Mouse (Mus musculus): Measurements from ENCODE around the gene Hsd3b1.

DNA sequence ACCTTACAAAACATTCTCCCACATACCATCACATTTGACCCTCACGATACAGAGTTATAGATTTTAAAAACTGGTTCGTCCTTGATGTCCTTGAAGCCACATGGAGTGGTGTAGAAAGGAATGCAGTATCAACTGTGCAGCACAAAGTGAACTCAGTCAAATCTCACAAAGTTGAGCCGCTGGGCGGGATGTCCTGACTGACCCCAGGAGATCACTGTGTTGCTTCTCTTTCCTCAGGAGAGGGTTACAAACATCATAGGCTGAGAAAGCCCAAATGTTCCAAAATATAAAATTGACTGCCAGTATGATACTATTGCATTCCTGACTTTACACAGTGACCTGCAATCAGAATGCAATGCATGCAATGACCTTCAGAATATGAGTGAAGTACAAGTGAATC is 30.8 kb upstream of the Hsd3b1 start:
- no peak for TF ChIP-seq CTCF (IDR thresholded peaks at IDR 0.05; ENCODE audit: low read depth)
- TF ChIP-seq EP300 (optimal IDR thresholded peaks at IDR 0.05), result no peak
